Mouse (Mus musculus): ENCODE data around the gene Hoxa11. TPM values are rescaled to one million over a fixed set of nuclear protein-coding genes. Genes with fewer than 3 reads are reported as not detected.

The Hoxa11 gene
- polyA plus RNA-seq, 1 experiment from 2014 or later = not detected

DNA sequence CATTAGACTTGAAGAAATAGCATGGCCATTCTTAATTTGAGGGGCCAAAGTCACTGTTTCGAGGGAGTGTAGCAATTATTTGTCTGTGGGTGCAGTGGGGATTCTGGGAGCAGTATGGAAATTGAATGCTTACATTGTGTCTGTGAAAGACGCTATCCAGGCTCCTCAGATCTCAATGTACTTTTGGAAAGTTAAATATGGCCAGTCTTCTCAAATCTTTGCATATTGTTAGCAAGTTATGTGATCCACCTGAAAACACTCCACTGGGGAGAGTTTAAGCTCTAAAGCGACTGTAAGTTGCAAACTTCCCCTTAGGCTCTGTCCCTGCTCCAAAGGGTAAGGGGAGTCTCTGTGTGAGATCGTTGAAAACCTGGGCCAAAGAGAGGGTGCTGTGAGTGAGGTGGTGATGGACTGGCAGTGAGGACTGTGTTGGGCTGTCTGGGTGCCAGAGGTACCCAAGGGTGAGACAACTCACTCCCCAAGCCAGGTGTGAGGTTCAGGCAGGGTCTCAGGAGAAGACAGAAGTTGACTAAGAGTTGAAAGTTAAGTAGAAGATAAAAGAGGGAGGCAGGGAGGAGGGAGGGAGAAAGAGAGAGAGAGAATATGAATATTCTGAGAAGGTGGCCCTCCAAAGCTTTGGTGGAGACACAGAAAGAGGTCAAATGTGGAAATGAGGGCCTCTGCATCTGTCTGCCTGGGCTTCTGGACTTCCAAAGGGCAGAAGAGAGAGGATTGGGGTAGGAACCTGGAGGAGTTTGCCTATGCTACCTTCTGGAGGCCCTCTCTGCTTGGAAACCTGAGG, 38.5 kb downstream of the Hoxa11 start:
- DNase-seq (ENCODE audit: low spot score) = no peak
- peak overlapping the region; percentile 58; the same call in 1 of the 2 replicates for H3K9ac ChIP-seq
- peak overlapping the region; percentile 50 for H3K4me3 ChIP-seq (replicated peaks; ENCODE audit: low read length)
- H3K27me3 ChIP-seq (ENCODE audit: control insufficient read depth, insufficient read depth, low read length) = peaks cover 89% of the 10 kb centered on the region
- no peaks in the 10 kb centered on the region for H3K4me1 ChIP-seq (replicated peaks; ENCODE audit: control insufficient read depth, insufficient read depth, low read length)
- H3K4me2 ChIP-seq (replicated peaks) = peak overlapping the region; percentile 81
- no peaks in the 10 kb centered on the region for H3K9me3 ChIP-seq (ENCODE audit: control insufficient read depth, low read length)
- no peaks in the 10 kb centered on the region for H3K36me3 ChIP-seq (replicated peaks; ENCODE audit: control insufficient read depth, insufficient read depth)
- WGBS = 4% methylated on average over 4 of the region's 4 CpGs
- no peak for ATAC-seq (ENCODE audit: low FRiP score)
- peak overlapping the region; percentile 85 for H3K27ac ChIP-seq

DNA sequence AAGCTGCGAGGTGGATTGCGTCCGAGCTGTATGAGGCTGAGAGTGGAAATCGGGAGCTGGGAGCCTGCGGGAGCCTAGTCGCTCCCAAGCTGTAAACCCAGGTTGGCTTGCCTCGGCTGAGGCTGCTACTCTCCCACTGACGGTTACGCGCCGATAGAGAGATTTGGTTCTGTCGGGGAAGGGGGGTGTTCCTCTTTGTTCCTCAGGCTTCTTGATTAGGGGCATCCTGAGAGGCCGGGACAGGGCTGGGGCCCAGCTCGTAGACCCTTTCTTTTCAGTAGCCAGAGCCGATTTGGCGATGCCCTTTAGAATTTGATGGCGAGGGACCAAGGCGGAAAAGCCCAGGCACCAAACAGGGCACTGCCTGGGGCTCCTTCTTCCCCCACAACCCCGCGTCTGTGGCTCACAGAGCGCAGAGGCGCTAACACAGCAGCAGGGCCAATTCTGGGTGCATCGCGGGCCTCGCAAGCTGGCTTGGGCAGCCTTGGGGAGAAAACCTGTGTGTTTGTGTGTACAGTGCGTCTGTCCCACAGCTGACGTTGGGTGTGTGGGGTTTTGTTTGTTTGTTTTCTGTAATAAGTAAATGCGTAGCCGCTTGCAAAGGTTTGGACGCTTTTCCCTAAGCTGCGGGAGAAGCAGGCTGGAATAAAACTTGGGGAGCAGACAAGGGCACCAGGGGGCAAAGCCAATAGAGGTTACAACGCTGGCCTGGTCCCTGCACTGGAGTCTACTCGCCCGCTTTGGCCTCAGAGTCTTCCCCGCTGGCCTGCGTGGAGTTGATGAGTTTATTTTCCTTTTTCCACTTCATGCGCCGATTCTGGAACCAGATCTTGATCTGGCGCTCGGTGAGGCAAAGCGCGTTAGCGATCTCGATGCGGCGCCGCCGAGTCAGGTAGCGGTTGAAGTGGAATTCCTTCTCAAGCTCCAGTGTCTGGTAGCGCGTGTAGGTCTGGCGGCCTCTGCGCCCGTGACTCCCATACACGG, 39.7 kb downstream of the Hoxa11 start:
- peaks cover 89% of the 10 kb centered on the region for H3K27me3 ChIP-seq (ENCODE audit: control insufficient read depth, insufficient read depth, low read length)
- H3K36me3 ChIP-seq (replicated peaks; ENCODE audit: control insufficient read depth, insufficient read depth) = no peaks in the 10 kb centered on the region
- DNase-seq (ENCODE audit: low spot score) = no peak
- peak overlapping the region; percentile 85 for H3K27ac ChIP-seq
- no peaks in the 10 kb centered on the region for H3K4me1 ChIP-seq (replicated peaks; ENCODE audit: control insufficient read depth, insufficient read depth, low read length)
- peak overlapping the region; percentile 81 for H3K4me2 ChIP-seq (replicated peaks)
- H3K4me3 ChIP-seq (replicated peaks; ENCODE audit: low read length) = peak overlapping the region; percentile 50
- no peak for ATAC-seq (ENCODE audit: low FRiP score)
- H3K9ac ChIP-seq = peak overlapping the region; percentile 58
- H3K9me3 ChIP-seq (ENCODE audit: control insufficient read depth, low read length) = no peaks in the 10 kb centered on the region
- 2% methylated on average over 55 of the region's 55 CpGs for WGBS

DNA sequence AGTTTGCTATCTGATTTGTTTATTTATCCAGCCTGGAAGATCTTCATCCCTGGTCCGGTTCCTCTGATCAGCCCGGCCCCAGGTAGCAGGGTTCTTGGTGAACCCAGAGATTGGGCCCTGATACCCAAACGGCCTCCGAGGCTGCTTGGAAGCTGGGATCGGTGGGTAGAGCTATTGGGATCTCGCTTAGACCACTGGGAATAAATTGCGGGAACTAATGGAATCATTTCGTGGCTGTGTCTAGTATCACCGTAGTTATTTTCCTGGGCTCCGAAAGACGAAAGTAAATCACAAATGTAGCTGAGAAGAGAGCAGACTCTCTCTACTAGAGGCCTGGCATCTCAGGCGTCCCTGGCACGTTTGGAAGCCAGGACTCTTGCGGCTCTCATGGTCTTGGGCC, 40.4 kb downstream of the Hoxa11 start:
- Histone ChIP-seq H3K27ac (peak overlapping the region; percentile 85), H3K9ac (peak overlapping the region; percentile 58), H3K4me2 (replicated peaks) (peak overlapping the region; percentile 81), H3K9me3 (ENCODE audit: control insufficient read depth, low read length) (no peaks in the 10 kb centered on the region), H3K27me3 (ENCODE audit: control insufficient read depth, insufficient read depth, low read length) (peaks cover 90% of the 10 kb centered on the region), H3K4me1 (replicated peaks; ENCODE audit: control insufficient read depth, insufficient read depth, low read length) (no peaks in the 10 kb centered on the region), H3K36me3 (replicated peaks; ENCODE audit: control insufficient read depth, insufficient read depth) (no peaks in the 10 kb centered on the region), H3K4me3 (replicated peaks; ENCODE audit: low read length) (peak overlapping the region; percentile 50)
- WGBS = 3% methylated on average over 14 of the region's 14 CpGs
- no peak for ATAC-seq (ENCODE audit: low FRiP score)
- no peak for DNase-seq (ENCODE audit: low spot score)

DNA sequence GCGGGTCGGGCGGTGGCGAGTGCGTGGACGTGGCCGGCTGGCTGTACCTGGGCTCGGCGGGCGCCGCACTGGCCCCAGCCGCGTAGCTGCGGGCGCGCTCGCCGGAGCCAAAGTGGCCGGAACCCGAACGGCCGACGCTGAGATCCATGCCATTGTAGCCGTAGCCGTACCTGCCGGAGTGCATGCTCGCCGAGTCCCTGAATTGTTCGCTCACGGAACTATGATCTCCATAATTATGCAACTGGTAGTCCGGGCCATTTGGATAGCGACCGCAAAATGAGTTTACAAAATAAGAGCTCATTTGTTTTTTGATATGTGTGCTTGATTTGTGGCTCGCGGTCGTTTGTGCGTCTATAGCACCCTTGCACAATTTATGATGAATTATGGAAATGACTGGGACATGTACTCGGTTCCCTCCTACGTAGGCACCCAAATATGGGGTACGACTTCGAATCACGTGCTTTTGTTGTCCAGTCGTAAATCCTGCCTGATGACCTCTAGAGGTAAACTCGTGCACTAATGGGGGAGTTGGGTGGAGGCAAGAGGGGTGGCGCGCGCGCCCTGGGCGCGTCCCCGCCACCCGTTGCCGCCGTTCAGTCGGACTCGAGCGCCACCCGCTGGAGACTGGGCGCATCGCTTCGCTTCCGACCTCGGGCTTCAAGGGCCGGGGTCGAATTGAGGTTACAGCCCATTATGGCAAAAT, 41.4 kb downstream of the Hoxa11 start, which contains the start of gene Hoxa5:
TSS of gene Hoxa5 (minus strand) at position 538 of the 703 bp plus-strand sequence.
- under 1% methylated on average over 65 of the region's 65 CpGs for WGBS
- DNase-seq (ENCODE audit: low spot score) (peak; percentile 76), ATAC-seq (ENCODE audit: low FRiP score) (peak; percentile 82)
- Histone ChIP-seq H3K27me3 (ENCODE audit: control insufficient read depth, insufficient read depth, low read length) (peaks cover 90% of the 10 kb centered on the region), H3K4me1 (replicated peaks; ENCODE audit: control insufficient read depth, insufficient read depth, low read length) (no peaks in the 10 kb centered on the region), H3K9ac (peak within 1 kb of the TSS; percentile 61), H3K27ac (peak within 1 kb of the TSS; percentile 88), H3K4me2 (replicated peaks) (peak within 1 kb of the TSS; percentile 81), H3K36me3 (replicated peaks; ENCODE audit: control insufficient read depth, insufficient read depth) (no peaks in the 10 kb centered on the region), H3K9me3 (ENCODE audit: control insufficient read depth, low read length) (no peaks in the 10 kb centered on the region), H3K4me3 (replicated peaks; ENCODE audit: low read length) (peak within 1 kb of the TSS; percentile 50)

DNA sequence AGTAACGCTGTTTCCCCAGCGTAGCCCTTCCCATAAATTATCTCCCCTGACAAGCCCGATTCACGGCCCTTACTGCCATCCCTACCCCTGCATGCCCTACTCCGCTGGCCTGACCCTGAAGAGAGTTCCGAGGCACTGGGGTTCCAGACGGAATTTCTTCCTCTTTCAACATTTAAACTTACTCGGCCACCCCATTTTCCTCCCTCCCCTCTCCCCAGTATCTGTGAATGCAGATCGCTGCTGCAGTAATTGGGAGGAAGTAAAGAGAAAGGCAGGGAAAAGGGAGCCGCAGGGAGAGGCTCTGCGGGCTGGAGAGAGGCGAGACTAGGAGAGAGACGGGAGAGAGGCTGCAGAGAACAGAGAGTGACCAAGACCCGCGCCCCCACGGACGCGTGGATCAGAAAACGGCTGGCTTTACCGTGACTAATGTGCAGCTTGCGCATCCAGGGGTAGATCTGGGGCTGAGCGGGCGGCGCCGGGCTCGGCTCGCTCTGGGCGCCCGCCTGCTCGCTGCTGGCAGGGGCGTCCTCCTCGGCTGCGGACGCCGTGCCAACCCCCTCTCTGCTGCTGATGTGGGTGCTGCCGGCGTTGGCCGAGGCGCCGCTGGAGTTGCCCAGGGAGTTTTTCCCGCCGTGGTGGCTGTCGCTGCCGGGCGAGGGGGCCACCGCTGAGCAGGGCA, 42.1 kb downstream of the Hoxa11 start:
- peak overlapping the region; percentile 88 for H3K27ac ChIP-seq
- no peaks in the 10 kb centered on the region for H3K4me1 ChIP-seq (replicated peaks; ENCODE audit: control insufficient read depth, insufficient read depth, low read length)
- no peak for DNase-seq (ENCODE audit: low spot score)
- no peaks in the 10 kb centered on the region for H3K9me3 ChIP-seq (ENCODE audit: control insufficient read depth, low read length)
- ATAC-seq (ENCODE audit: low FRiP score) = 0 out of 2 replicates have a peak, but pooled peaks have one; percentile 32
- H3K4me2 ChIP-seq (replicated peaks) = peak overlapping the region; percentile 81
- H3K27me3 ChIP-seq (ENCODE audit: control insufficient read depth, insufficient read depth, low read length) = peaks cover 90% of the 10 kb centered on the region
- H3K36me3 ChIP-seq (replicated peaks; ENCODE audit: control insufficient read depth, insufficient read depth) = no peaks in the 10 kb centered on the region
- under 1% methylated on average over 42 of the region's 46 CpGs for WGBS
- H3K9ac ChIP-seq = peak overlapping the region; percentile 61
- H3K4me3 ChIP-seq (replicated peaks; ENCODE audit: low read length) = peak overlapping the region; percentile 50

DNA sequence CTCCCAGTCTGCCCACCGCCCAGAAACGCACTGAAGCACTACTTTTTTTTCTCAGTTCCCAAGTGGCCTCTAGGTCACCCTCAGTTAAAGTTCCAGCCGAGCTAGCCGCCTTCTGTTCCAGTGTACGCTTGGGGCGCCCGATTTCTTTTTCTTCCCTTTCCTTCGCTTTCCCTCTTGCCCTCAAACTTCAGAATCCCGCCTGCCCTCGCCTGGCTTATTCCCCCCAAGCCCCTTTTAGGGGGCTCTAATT, 42.6 kb downstream of the Hoxa11 start:
- peak overlapping the region; percentile 81 for H3K4me2 ChIP-seq (replicated peaks)
- H3K4me1 ChIP-seq (replicated peaks; ENCODE audit: control insufficient read depth, insufficient read depth, low read length) = no peaks in the 10 kb centered on the region
- peaks cover 90% of the 10 kb centered on the region for H3K27me3 ChIP-seq (ENCODE audit: control insufficient read depth, insufficient read depth, low read length)
- H3K9me3 ChIP-seq (ENCODE audit: control insufficient read depth, low read length) = no peaks in the 10 kb centered on the region
- DNase-seq (ENCODE audit: low spot score) = no peak
- peak overlapping the region; percentile 61 for H3K9ac ChIP-seq
- peak overlapping the region; percentile 50 for H3K4me3 ChIP-seq (replicated peaks; ENCODE audit: low read length)
- ATAC-seq (ENCODE audit: low FRiP score) = no peak
- H3K36me3 ChIP-seq (replicated peaks; ENCODE audit: control insufficient read depth, insufficient read depth) = no peaks in the 10 kb centered on the region
- H3K27ac ChIP-seq = peak overlapping the region; percentile 88
- WGBS = under 1% methylated on average over 10 of the region's 10 CpGs

DNA sequence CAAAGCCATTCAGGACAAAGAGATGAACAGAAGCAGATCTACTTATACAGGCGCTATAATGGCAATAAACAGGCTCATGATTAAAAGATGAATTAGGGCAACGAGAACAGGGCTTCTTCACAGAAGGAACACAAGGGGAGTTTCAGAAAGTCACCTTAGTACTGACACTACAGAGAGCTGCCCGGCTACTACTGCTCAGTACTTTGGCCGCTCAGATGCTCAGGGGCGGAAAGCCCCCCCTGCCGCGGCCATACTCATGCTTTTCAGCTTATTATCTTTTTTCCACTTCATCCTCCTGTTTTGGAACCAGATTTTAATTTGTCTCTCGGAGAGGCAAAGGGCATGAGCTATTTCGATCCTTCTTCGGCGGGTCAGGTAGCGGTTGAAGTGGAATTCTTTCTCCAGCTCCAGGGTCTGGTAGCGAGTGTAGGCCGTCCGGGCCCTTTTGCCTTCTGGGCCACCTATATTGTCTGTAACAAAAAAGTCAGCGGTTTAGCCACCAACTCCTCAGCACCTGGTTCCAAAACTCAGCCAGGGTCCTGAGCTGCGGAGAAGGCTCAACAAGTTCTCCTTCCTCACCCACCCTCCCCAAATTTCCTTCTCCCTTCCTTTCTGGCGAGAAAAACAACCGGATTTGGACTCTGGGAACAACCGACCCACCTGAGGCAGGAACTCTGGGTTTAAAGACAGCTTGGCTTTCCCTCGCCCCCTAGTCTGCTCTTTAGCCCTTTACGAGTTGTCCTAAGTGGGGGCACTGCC, 43.1 kb downstream of the Hoxa11 start:
- Histone ChIP-seq H3K4me1 (replicated peaks; ENCODE audit: control insufficient read depth, insufficient read depth, low read length) (no peaks in the 10 kb centered on the region), H3K9ac (peak overlapping the region; percentile 61), H3K36me3 (replicated peaks; ENCODE audit: control insufficient read depth, insufficient read depth) (no peaks in the 10 kb centered on the region), H3K4me3 (replicated peaks; ENCODE audit: low read length) (peak overlapping the region; percentile 50), H3K4me2 (replicated peaks) (peak overlapping the region; percentile 81), H3K27me3 (ENCODE audit: control insufficient read depth, insufficient read depth, low read length) (peaks cover 91% of the 10 kb centered on the region), H3K27ac (peak overlapping the region; percentile 88), H3K9me3 (ENCODE audit: control insufficient read depth, low read length) (no peaks in the 10 kb centered on the region)
- DNase-seq (ENCODE audit: low spot score) (no peak), ATAC-seq (ENCODE audit: low FRiP score) (no peak)
- WGBS = 4% methylated on average over 22 of the region's 22 CpGs

DNA sequence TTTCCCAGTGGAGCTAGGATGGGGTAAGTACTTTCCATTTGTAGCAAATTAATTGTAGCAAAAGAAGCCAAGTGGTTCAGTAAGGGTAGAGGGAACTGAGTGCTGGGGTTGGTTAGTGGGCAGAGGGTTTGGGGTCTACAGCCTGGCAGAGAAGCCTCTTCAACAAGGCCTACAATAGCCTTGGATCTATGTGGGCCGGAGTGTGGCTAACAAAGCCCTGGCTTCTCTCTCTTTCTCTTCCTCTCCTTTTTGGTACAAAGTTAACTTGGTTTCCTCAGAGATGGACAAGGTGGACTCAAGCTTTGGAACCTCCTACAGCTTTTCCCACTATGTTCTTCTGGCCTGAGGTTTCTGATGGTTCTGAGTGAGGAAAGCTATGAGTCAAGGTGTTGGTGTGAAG, 44.3 kb downstream of the Hoxa11 start:
- no peaks in the 10 kb centered on the region for H3K36me3 ChIP-seq (replicated peaks; ENCODE audit: control insufficient read depth, insufficient read depth)
- DNase-seq (ENCODE audit: low spot score) (no peak), ATAC-seq (ENCODE audit: low FRiP score) (no peak)
- H3K27ac ChIP-seq = peak overlapping the region; percentile 95
- H3K4me3 ChIP-seq (replicated peaks; ENCODE audit: low read length) = peak overlapping the region; percentile 50
- peak overlapping the region; percentile 81 for H3K4me2 ChIP-seq (replicated peaks)
- peak overlapping the region; percentile 61 for H3K9ac ChIP-seq
- peaks cover 90% of the 10 kb centered on the region for H3K27me3 ChIP-seq (ENCODE audit: control insufficient read depth, insufficient read depth, low read length)
- H3K4me1 ChIP-seq (replicated peaks; ENCODE audit: control insufficient read depth, insufficient read depth, low read length) = no peaks in the 10 kb centered on the region
- WGBS = 5% methylated on average over 1 of the region's 1 CpGs
- H3K9me3 ChIP-seq (ENCODE audit: control insufficient read depth, low read length) = no peaks in the 10 kb centered on the region

Measured in hindbrain, embryonic 14.5 days (tissue).